Mouse (Mus musculus) C2C12 (cell line): ENCODE measurements at regions not wholly inside any gene's neighbourhood (a gene's known extent, or its start where the extent isn't known, plus 50 kb on each side); places are given as distances from the start of the nearest gene placed in this dataset.
A peak's percentile ranks its signal among the peaks of the same experiment; 100 is the strongest.
"Not testable (repeated sequence)": the region's sequence is repeated elsewhere in the genome, so short reads cannot be mapped to it uniquely, and the experiment has no call there.

Experiments
- H3K27me3 ChIP-seq: one replicate; pipeline ENCODE4 v1.6.1; 2011; ENCODE audit not compliant: control insufficient read depth, insufficient read depth, insufficient read length
- H3K36me3 ChIP-seq: one replicate; pipeline ENCODE4 v1.6.1; 2011; ENCODE audit not compliant: control insufficient read depth, insufficient read depth
- H3K4me3 ChIP-seq: one replicate; pipeline ENCODE4 v1.5.1; 2011; ENCODE audit warnings: mild to moderate bottlenecking, control low read depth; ENCODE audit not compliant: poor library complexity, insufficient read depth, severe bottlenecking
- H3K79me2 ChIP-seq: one replicate; pipeline ENCODE4 v1.6.1; 2011; ENCODE audit not compliant: control insufficient read depth, insufficient read depth
- H3K79me3 ChIP-seq: one replicate; pipeline ENCODE4 v1.6.1; 2011; ENCODE audit warnings: low read depth, control low read depth
- H3ac ChIP-seq: one replicate; pipeline ENCODE3; 2011; ENCODE audit warnings: low read depth; ENCODE audit not compliant: control insufficient read depth, insufficient read length
- CEBPB ChIP-seq: IDR thresholded peaks from one replicate; pipeline ENCODE4 v1.6.1; 2011; ENCODE audit warnings: low read depth, mild to moderate bottlenecking, control low read depth, moderate library complexity
- CTCF ChIP-seq: IDR thresholded peaks from one replicate; pipeline ENCODE4 v1.5.1; 2011; ENCODE audit not compliant: control insufficient read depth, insufficient read depth, insufficient read length
- FOSL1 ChIP-seq: IDR thresholded peaks from one replicate; pipeline ENCODE4 v1.8.0; 2011; ENCODE audit warnings: mild to moderate bottlenecking, low read length; ENCODE audit not compliant: poor library complexity, insufficient read depth, severe bottlenecking
- MAX ChIP-seq: IDR thresholded peaks from one replicate; pipeline ENCODE4 v1.6.1; 2011; ENCODE audit warnings: mild to moderate bottlenecking, control low read depth
- MYOD1 ChIP-seq: IDR thresholded peaks from one replicate; pipeline ENCODE4 v1.6.1; 2011; ENCODE audit warnings: low read depth; ENCODE audit not compliant: control insufficient read depth, insufficient read length
- MYOG ChIP-seq: IDR thresholded peaks from one replicate; pipeline ENCODE4 v1.6.1; 2011; ENCODE audit not compliant: control insufficient read depth, insufficient read length; ENCODE audit errors: extremely low read depth
- USF1 ChIP-seq: IDR thresholded peaks from one replicate; pipeline ENCODE4 v1.6.1; 2011; ENCODE audit warnings: low read depth, mild to moderate bottlenecking, control low read depth, moderate library complexity

DNA sequence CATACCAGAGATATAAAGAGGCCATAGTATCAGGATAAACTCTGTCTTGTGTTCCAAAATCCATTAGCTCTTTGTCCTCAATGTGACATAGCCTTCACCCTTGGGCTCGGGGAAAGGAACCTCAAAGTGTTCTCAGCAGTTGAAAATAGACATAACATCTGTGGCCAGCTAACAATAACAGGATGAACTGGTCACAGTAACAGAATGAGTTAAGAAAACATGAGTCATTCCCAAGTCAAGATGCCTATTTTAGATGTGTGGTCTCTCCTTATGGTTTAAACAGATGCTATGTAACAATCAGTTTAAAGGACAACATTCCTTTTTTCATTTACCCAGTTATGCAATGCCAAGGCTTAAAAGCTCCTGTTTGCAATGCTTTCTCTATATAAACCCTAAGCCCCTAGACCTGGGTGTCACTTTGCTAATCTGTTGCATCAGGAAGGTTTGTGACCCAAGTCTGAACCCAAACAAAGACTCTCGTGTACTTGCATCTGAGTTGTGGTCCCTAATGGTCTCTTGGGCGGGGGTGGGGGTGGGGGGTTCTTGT, 920.5 kb upstream of the Dsel start:
- Histone ChIP-seq H3K79me3 (no peaks in the 10 kb centered on the region), H3K4me3 (no peak overlapping the region), H3K79me2 (no peaks in the 10 kb centered on the region), H3K27me3 (no peaks in the 10 kb centered on the region), H3K36me3 (no peaks in the 10 kb centered on the region), H3ac (no peak overlapping the region)
- TF ChIP-seq CTCF (no peak), MYOD1 (peak; percentile 78), MYOG (no peak), CEBPB (peak; percentile 92), FOSL1 (peak; percentile 72)

DNA sequence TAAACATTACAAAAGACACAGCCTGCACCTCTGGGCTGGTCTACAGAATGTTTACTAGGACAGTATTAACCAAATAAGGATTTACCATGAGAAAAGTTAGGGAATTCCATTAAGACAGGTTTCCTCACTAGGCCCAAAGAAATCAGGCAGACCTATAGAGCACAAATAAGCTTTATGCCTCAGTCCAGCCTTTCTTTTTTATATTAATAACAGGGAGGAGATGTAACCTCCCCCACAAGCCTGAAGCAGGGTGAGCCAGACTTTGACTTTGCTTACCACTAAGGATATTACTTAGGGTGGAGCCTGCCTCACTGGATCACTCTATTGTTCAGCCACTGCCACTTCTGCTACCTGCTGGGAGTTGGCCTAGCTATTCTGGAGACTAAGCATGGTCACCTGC, 915.1 kb upstream of the Dsel start:
- no peak for TF ChIP-seq MAX
- no peak for TF ChIP-seq FOSL1
- no peak for TF ChIP-seq MYOG
- Histone ChIP-seq H3K79me3 (no peaks in the 10 kb centered on the region), H3K79me2 (no peaks in the 10 kb centered on the region), H3ac (no peak overlapping the region), H3K4me3 (no peak overlapping the region), H3K36me3 (no peaks in the 10 kb centered on the region), H3K27me3 (no peaks in the 10 kb centered on the region)

DNA sequence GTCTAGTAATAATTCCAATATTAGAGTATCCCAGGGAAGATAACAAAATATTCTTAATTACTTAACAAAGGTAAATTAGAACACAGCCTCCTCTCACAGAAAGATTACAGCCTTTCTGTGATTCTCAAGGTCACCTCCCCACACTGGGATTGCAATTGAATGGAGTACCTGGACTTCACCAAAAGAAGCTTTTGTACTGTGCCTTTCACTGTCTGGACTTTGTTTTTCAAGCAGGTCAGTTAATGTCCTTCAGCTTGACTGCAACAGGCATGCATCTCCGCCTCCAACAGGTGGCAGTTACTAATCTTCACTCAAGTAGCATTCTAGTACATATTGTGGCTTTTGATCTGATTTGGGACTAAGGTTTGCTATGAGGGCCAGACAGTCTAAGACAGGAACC, 913.8 kb upstream of the Dsel start:
- Histone ChIP-seq H3K79me3 (no peaks in the 10 kb centered on the region), H3K79me2 (no peaks in the 10 kb centered on the region), H3K27me3 (no peaks in the 10 kb centered on the region), H3K4me3 (no peak overlapping the region), H3K36me3 (no peaks in the 10 kb centered on the region), H3ac (no peak overlapping the region)
- TF ChIP-seq USF1 (no peak), CEBPB (no peak), MYOG (no peak), MAX (no peak), CTCF (no peak), MYOD1 (no peak)

DNA sequence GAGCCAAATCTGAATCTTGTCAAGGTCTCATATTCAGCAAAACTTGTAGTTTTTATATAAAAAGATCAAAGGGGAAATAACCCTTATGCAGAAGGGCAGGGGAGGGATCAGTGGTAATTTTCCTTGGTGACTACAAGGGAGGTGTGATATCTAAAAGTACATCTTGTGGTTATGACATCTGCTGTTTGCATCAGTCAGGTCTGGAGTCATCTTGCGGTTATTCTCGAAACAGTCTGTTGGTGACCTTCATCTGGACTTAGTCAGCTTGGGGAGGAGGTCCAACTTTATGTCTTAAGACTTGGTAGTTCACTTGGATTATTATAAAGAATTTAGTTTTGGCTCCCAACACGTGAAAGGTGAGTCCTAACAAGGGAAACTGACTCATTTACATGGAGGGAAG, 885.9 kb upstream of the Dsel start:
- not testable (repeated sequence) for H3K4me3 ChIP-seq, H3K36me3 ChIP-seq, H3K79me3 ChIP-seq, H3K27me3 ChIP-seq, H3ac ChIP-seq, H3K79me2 ChIP-seq
- TF ChIP-seq CEBPB (peak; percentile 39), MYOD1 (peak; percentile 68)

DNA sequence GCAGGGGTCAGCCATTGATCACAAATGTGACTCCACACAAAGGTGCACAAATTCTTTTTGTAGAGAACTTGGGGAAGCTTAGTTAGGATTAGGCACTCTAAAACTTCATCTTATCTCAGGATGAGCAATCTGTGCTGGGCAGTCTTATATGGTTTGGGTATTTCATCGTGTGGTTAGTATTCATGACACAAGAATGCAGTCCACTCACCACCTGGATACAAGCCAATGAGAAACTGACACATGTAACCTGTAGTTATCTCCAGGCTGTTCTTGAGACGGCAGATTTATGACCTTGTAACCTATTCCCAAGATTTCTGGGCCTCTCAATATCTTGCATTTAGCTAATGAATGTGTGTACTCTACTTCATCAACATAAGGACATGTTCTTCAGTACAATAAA, 883.8 kb upstream of the Dsel start:
- Histone ChIP-seq H3K27me3 (no peaks in the 10 kb centered on the region), H3K36me3 (no peaks in the 10 kb centered on the region)
- peak; percentile 76 for TF ChIP-seq MYOD1
- no peak for TF ChIP-seq MYOG
- TF ChIP-seq FOSL1: peak; percentile 93
- peak; percentile 9 for TF ChIP-seq CEBPB
- TF ChIP-seq MAX: peak; percentile 32
- no peak for TF ChIP-seq USF1
- no peak for TF ChIP-seq CTCF

DNA sequence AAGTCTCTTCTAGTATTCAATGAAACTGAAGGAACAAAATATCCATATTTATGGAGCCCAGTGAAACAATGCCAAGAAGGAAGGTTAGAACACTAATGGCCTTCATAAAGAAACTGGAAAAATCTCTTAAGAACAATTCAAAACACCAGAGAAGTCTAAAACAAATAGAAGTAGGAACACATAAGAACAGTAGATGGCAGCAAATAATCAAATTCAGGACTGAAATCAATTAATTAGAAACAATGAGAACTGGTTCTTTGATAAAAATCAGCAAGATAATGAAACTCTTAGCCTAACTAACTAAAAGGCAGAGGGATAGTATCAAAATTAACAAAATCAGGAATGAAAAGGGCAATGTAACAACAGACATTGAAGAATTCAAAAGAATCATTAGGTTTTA, 839.2 kb upstream of the Dsel start:
- Histone ChIP-seq H3K4me3 (no peak overlapping the region), H3ac (no peak overlapping the region), H3K79me2 (no peaks in the 10 kb centered on the region), H3K36me3 (no peaks in the 10 kb centered on the region), H3K27me3 (no peaks in the 10 kb centered on the region), H3K79me3 (no peaks in the 10 kb centered on the region)
- no peak for TF ChIP-seq USF1
- no peak for TF ChIP-seq MYOD1
- no peak for TF ChIP-seq FOSL1
- TF ChIP-seq MAX: no peak
- no peak for TF ChIP-seq CTCF
- no peak for TF ChIP-seq MYOG
- no peak for TF ChIP-seq CEBPB

More for the DNA sequence above, 883.8 kb upstream of the Dsel start:
- no peaks in the 10 kb centered on the region for H3K79me3 ChIP-seq
- no peak overlapping the region for H3K4me3 ChIP-seq
- no peak overlapping the region for H3ac ChIP-seq
- H3K79me2 ChIP-seq: no peaks in the 10 kb centered on the region
